Mouse (Mus musculus): ENCODE measurements around the gene Abhd5. TPM values are rescaled to one million over a fixed set of nuclear protein-coding genes. Genes with fewer than 3 reads are reported as not detected.
A peak's percentile ranks its signal among the peaks of the same experiment; 100 is the strongest.

Gene Abhd5
- polyA plus RNA-seq, 1 experiment from 2014 or later, result 19.0 TPM

DNA sequence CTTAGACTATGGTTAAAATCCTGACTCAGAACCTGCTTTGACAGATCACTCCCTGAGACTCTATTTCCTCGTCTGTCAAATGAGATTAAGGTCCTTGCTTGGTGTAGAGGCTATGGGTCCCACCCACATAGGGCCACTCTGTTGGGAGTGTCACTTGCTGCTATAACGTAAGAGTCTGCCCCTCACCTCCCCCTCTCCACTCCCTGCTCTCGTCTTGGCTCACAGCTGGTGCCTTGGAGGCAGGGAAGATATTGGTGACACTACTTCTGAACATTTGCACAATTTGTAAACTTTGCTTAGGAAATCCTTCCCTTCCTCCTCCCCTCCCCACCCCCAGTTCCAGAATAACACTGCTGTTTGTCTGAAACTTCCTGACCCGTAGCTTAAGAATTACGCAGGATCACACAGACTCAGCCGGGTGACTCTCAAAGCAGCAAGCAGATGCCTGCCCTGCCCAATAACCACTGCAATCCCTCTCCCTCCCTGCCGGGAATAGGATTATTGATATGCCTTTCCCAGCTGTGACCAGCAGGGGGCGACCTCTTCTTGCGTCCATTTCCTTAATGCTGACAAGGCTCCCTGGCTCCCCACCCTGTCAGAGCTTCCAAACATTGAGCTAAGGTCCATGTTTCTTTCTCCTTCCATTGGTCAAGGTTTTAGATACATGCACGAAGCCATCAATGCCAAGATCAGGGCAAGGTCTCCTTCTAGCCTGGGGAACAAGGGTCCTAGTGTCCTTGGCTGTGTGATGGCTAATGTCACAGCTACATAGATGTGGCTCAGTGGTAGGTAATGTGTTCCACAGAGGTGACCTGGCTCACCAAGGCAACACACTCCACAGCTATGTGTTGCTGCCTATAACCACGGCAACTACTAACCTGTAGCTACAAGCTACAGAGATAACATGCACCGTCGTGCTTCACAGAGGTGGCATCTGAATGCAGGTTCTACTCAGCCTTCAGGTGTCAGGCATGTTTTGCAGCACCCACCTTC is 69.7 kb downstream of the Abhd5 start:
- Histone ChIP-seq H3K9me3 (no peaks in the 10 kb centered on the region), H3K4me3 (replicated peaks) (no peak overlapping the region), H3K9ac (no peak overlapping the region), H3K27me3 (replicated peaks) (no peaks in the 10 kb centered on the region; the same call in 1 of the 2 replicates), H3K4me1 (replicated peaks) (no peaks in the 10 kb centered on the region), H3K36me3 (no peaks in the 10 kb centered on the region), H3K4me2 (replicated peaks) (no peak overlapping the region), H3K27ac (no peak overlapping the region)
- WGBS, result 24% methylated on average over 13 of the region's 13 CpGs
- ATAC-seq, result peak; percentile 43

DNA sequence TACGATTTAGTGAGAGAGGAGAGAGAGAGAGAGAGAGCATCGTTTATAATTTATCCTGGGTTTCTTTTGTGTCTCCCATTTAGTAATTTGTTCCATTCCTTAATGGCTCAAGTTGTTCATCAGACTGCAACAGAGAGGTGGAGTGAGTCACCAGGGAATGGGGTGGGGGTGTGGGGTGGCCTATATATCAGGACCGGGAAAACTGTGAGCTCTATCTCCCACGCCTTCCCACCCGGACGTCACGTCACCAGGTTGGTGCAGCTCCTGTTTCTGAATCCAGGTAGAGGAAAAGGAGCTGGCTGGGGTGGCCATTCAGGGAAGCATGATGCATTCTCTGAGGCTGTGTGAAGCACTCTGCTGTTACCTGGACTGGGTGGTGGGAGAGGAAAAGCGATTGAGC is 70.5 kb downstream of the Abhd5 start:
- Histone ChIP-seq H3K4me3 (replicated peaks) (no peak overlapping the region), H3K4me1 (replicated peaks) (no peaks in the 10 kb centered on the region), H3K9me3 (no peaks in the 10 kb centered on the region), H3K36me3 (no peaks in the 10 kb centered on the region), H3K27me3 (replicated peaks) (no peaks in the 10 kb centered on the region; the same call in 1 of the 2 replicates), H3K27ac (no peak overlapping the region), H3K4me2 (replicated peaks) (no peak overlapping the region), H3K9ac (no peak overlapping the region)
- ATAC-seq, result no peak
- 81% methylated on average over 8 of the region's 8 CpGs for WGBS

DNA sequence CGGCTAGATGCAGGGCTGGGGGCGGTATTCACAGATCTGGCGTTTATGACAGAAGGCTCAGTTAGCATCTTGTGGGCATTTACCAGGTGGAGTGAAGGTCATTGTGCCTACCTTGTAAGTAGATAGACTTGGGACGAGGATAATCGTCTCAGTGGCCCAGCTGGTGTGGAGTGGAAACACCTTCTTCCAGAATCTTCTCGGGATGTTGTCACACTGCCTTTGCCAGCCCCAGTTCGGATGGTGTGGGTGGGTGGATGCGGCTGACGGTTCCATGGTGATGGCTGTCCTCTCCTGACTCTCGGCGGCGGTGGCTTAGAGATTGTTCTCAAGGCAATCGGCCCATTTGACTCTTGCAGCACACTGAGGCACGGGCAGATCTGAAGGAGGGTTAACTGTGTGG is 71.3 kb downstream of the Abhd5 start:
- no peaks in the 10 kb centered on the region for H3K9me3 ChIP-seq
- no peaks in the 10 kb centered on the region; the same call in 1 of the 2 replicates for H3K27me3 ChIP-seq (replicated peaks)
- H3K36me3 ChIP-seq, result no peaks in the 10 kb centered on the region
- H3K4me2 ChIP-seq (replicated peaks), result no peak overlapping the region
- ATAC-seq, result no peak
- no peak overlapping the region for H3K27ac ChIP-seq
- H3K4me1 ChIP-seq (replicated peaks), result no peaks in the 10 kb centered on the region
- no peak overlapping the region for H3K9ac ChIP-seq
- H3K4me3 ChIP-seq (replicated peaks), result no peak overlapping the region
- 87% methylated on average over 14 of the region's 14 CpGs for WGBS

DNA sequence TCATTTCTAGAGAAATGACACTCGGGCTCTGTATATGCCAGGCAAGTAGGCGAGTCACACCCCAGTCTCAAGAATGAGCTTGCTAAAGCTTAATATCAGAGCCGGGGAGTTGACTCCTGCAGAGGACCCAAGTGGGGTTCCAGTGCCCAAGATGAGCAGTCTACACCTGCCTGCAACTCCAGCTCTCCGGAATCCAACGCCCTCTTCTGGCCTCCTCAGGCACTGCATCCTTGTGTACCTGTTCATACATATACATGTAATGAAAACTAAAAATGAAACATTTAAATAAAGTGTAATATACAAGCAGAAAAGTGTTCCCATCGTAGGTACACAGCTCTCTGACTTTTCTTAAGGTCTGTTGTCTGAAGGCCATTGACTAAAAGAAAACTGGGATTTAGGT is 71.7 kb downstream of the Abhd5 start:
- Histone ChIP-seq H3K9ac (no peak overlapping the region), H3K27ac (no peak overlapping the region), H3K36me3 (no peaks in the 10 kb centered on the region), H3K4me3 (replicated peaks) (no peak overlapping the region), H3K9me3 (no peaks in the 10 kb centered on the region), H3K4me2 (replicated peaks) (no peak overlapping the region), H3K27me3 (replicated peaks) (no peaks in the 10 kb centered on the region; the same call in 1 of the 2 replicates), H3K4me1 (replicated peaks) (no peaks in the 10 kb centered on the region)
- WGBS, result 63% methylated on average over 6 of the region's 6 CpGs
- no peak for ATAC-seq

DNA sequence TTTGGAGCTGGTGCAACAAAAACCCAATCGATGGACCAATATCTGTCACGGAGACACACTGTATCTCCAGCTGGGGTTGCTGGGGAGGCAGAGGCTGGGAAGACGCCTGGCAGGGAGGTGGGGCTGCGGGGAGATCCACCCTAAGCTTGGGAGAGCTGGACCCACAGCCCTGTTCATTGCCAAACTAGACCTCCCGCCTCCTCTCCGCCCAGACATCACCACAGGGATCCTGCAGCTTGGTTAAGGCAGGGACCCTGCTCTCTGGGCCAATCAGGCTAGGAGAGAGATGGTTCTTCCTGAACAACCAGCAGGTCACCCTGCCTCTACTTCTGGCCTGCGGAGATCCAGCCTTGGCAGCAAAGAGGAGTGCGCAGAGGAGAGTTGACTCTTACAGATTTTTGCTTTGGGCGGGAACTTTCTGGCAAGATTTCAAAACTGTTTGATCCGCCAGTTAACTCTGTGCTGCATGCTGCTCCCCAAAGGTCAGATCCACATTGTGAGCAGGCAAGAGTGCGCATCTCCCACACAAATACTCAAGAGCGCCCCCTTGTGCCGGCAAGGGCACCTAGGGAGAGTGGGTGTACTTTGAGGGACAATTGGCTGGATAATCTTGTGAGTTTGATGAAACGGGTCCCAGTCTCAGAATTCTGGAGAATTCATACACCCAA is 73.7 kb downstream of the Abhd5 start:
- WGBS, result 44% methylated on average over 14 of the region's 14 CpGs
- Histone ChIP-seq H3K4me1 (replicated peaks) (no peaks in the 10 kb centered on the region), H3K4me2 (replicated peaks) (no peak overlapping the region; the same call in 1 of the 2 replicates), H3K36me3 (no peaks in the 10 kb centered on the region), H3K4me3 (replicated peaks) (no peak overlapping the region), H3K27ac (no peak overlapping the region), H3K27me3 (replicated peaks) (no peaks in the 10 kb centered on the region; the same call in 1 of the 2 replicates), H3K9ac (no peak overlapping the region), H3K9me3 (no peaks in the 10 kb centered on the region)
- ATAC-seq, result no peak

DNA sequence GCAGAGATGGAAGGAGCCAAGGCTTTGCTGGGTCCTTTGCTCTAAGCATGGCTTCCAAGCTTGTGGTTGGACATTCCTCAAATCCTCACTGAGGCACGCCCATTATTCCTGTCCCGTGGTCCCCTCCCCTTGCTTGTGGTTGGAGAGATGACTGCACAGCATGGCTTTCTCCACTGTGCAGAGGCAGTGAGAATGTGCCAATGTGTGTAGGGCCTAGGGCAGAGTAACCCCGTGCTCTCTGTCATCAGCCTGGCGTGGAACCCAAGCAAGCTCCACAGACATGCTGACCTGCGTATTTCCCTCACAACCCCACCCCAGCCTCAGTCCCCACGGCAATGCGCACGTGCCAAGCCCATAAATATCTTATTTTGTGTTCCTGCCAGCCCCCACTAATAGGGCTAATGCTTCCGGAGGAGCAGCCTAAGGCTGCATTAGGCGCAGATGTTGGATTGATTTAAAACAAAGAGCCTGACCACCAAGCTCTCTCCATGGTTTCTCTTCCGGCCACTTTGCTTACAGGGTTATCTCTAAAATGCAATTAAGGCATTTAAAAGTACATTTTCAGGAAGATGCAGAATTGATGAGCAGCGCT is 77.7 kb downstream of the Abhd5 start:
- WGBS, result 72% methylated on average over 12 of the region's 12 CpGs
- H3K4me2 ChIP-seq (replicated peaks), result no peak overlapping the region
- H3K27me3 ChIP-seq (replicated peaks), result no peaks in the 10 kb centered on the region
- no peaks in the 10 kb centered on the region for H3K4me1 ChIP-seq (replicated peaks)
- no peaks in the 10 kb centered on the region for H3K36me3 ChIP-seq
- ATAC-seq, result 0 out of 2 replicates have a peak, but pooled peaks have one; percentile 12
- H3K9ac ChIP-seq, result no peak overlapping the region
- H3K4me3 ChIP-seq (replicated peaks), result no peak overlapping the region
- no peak overlapping the region for H3K27ac ChIP-seq
- H3K9me3 ChIP-seq, result no peaks in the 10 kb centered on the region

DNA sequence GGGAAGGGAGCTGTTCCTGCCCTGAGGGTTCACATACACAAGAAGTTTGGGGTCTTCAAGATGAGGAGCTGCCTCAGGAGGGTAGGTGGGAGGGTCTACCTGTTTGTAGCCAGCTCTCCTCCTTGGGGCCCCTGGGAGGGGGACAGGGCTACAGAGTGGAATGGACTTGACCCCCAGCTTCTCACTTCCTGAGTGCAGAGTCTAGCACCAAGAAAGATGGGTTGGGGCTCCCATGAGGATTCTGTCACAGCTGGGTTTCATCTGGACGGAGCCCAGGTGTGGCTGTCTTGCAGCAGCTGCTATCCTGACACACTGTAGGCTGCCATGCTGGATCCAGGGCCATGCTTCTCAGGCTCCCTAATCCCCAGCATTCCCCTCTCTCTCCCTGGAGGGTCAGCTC is 78.3 kb downstream of the Abhd5 start:
- Histone ChIP-seq H3K4me2 (replicated peaks) (no peak overlapping the region), H3K4me3 (replicated peaks) (no peak overlapping the region), H3K9ac (no peak overlapping the region), H3K27me3 (replicated peaks) (no peaks in the 10 kb centered on the region), H3K36me3 (no peaks in the 10 kb centered on the region), H3K27ac (no peak overlapping the region), H3K4me1 (replicated peaks) (no peaks in the 10 kb centered on the region), H3K9me3 (no peaks in the 10 kb centered on the region)
- WGBS, result 81% methylated on average over 1 of the region's 1 CpGs
- ATAC-seq, result no peak

Other genes starting within 250 kb of the Abhd5 start
- 46.1 and 49.4 TPM in 2 replicates for gene Snrk, start 234.3 kb upstream of the Abhd5 start, polyA plus RNA-seq (2015; fragmentation: Nextera tagmentation; extraction: Ambion mirVana)
- gene Ano10, start 57.2 kb upstream of the Abhd5 start, polyA plus RNA-seq (2015; fragmentation: Nextera tagmentation; extraction: Ambion mirVana), result 33.1 and 36.5 TPM in 2 replicates

Measured in intestine, embryonic 15.5 days (tissue).